Mouse (Mus musculus): ENCODE measurements at regions not wholly inside any gene's neighbourhood (a gene's known extent, or its start where the extent isn't known, plus 50 kb on each side); places are given as distances from the start of the nearest gene placed in this dataset.

- no peak for TF ChIP-seq CTCF (IDR thresholded peaks at IDR 0.05; ENCODE audit: borderline replicate concordance, insufficient read depth, low read depth, low read length)
- no peak for TF ChIP-seq POLR2A (IDR thresholded peaks at IDR 0.05; ENCODE audit: borderline replicate concordance, insufficient read depth, low read length)
Measured at GRCm38 (mm10) chr1:107914671-107915590, 325.1 kb downstream of the Serpinb8 start.

Data from cerebellum, adult 2 months (tissue).